Mouse (Mus musculus): ENCODE data around the gene Ppp2r5a.

DNA sequence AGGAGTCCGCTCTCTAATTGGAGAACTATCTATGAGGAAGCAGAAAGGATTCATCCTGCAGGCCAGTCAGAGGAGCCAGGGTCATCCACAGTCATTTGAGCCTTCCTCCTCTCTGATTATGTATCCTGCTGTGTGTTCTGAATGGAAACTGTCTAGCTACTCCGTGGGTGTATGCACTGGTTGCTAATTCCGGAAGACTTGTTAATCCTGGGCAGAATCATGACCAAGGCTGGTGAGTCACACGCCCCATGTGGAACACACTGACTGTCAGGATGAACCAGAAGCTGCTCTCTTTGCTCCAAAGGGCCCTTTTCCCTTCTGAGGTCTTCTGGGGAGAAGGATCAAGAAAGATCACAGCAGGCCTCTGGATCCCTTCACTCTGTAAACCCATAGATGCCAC lies 35.5 kb upstream of the Ppp2r5a start:
- no peak for TF ChIP-seq POLR2A (IDR thresholded peaks at IDR 0.05; ENCODE audit: borderline replicate concordance, control insufficient read depth, low read depth, low read length)
- TF ChIP-seq CTCF (IDR thresholded peaks at IDR 0.05; ENCODE audit: control insufficient read depth, insufficient read depth, low read length), result no peak

Measured in bone marrow, adult 2 months (tissue).